Mouse (Mus musculus): ENCODE results near the gene Cmtm2a.
"Not testable (repeated sequence)": the region's sequence is repeated elsewhere in the genome, so short reads cannot be mapped to it uniquely, and the experiment has no call there.

DNA sequence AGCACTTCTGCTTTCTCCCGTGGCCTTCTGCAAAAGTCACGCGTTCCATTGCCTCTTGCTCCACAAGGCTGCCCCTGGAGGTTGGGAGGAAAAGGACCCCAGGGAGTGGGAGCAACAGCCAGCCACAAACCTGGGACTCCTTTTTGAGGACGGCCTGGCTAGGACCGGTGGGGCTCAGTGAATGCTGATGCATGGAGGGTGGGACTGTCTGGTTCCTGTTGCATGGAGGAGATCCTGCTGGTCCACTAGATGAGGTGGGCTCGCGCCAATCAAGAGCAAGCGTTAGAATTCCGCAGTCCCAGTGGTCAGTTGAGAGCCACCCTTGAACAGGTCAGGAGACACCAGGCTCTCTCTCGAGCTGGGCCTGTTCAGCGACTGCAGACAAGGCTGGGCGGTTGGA is 28.9 kb upstream of the Cmtm2a start, which contains the start of gene Cmtm2b:
- not testable (repeated sequence) for TF ChIP-seq GATA1 (IDR thresholded peaks at IDR 0.05; ENCODE audit: borderline replicate concordance, low read length); FLI1 (IDR thresholded peaks at IDR 0.05; ENCODE audit: low read length)
